Mouse (Mus musculus) liver, adult 2 months (tissue): ENCODE measurements around the gene Dbi.

Experiments used
- CTCF ChIP-seq: fragments of 200-500 bp; IDR thresholded peaks from 2 replicates; pipeline ENCODE4 v1.5.1; 2011; ENCODE audit warnings: low read depth, low read length, control low read depth
- POLR2A ChIP-seq: fragments of 200-500 bp; IDR thresholded peaks from 2 replicates; pipeline ENCODE4 v1.6.1; 2011; ENCODE audit warnings: low read length, control low read depth; ENCODE audit not compliant: insufficient read depth; ENCODE audit errors: extremely low read depth

- TF ChIP-seq CTCF (no peak), POLR2A (no peak)
Observed at GRCm38 (mm10) chr1:120135934-120136786, 15.3 kb upstream of the Dbi start.
